Mouse (Mus musculus) CH12.LX (cell line): ENCODE results near the gene Lmx1a. TPM values are rescaled to one million over a fixed set of nuclear protein-coding genes. Genes with fewer than 3 reads are reported as not detected.

Experiments used
- DNase-seq: peaks from one replicate; pipeline ENCODE4 v3.0.0-alpha.2; 2013; ENCODE audit errors: extremely low read depth
- H3K27ac ChIP-seq: 2 replicates; pipeline ENCODE4 v1.5.1; 2012; ENCODE audit warnings: low read depth, mild to moderate bottlenecking, control low read depth, moderate library complexity; ENCODE audit not compliant: insufficient read depth
- H3K27me3 ChIP-seq: replicated peaks from 2 replicates; pipeline ENCODE3; 2012; ENCODE audit warnings: inconsistent platforms
- H3K36me3 ChIP-seq, 2 experiments: replicated peaks in 1 of 2; 2 replicates each; pipeline versions ENCODE3 to v1.6.1; 2012; ENCODE audit warnings: inconsistent platforms in 1 of 2, low read length in 1 of 2, mild to moderate bottlenecking in 1 of 2, mixed read lengths in 1 of 2, moderate library complexity in 1 of 2; ENCODE audit not compliant: control insufficient read depth in 1 of 2, insufficient read depth in 1 of 2
- H3K4me1 ChIP-seq, 2 experiments: 2 replicates each; pipeline ENCODE4 v1.6.1; 2012; ENCODE audit warnings: inconsistent platforms in 1 of 2, moderate library complexity in 1 of 2; ENCODE audit not compliant: insufficient read depth in 2 of 2, control insufficient read depth in 1 of 2
- H3K4me2 ChIP-seq: 2 replicates; pipeline ENCODE4 v1.6.1; 2012; ENCODE audit warnings: low read depth, mild to moderate bottlenecking, control low read depth; ENCODE audit not compliant: poor library complexity, insufficient read depth, severe bottlenecking
- H3K4me3 ChIP-seq, 3 experiments: fragments of 150-350 bp in 1 of 3; sonication (generic) in 1 of 3; replicated peaks in 1 of 3; 2 replicates each; pipeline versions ENCODE3 to v1.5.1; 2011 to 2012; ENCODE audit warnings: low read depth in 2 of 3, low read length in 2 of 3, mild to moderate bottlenecking in 2 of 3, moderate library complexity in 2 of 3, control low read depth in 1 of 3, improper control_type of control experiment in 1 of 3, inconsistent platforms in 1 of 3, mixed read lengths in 1 of 3; ENCODE audit not compliant: poor library complexity in 1 of 3
- H3K79me2 ChIP-seq: replicated peaks from 2 replicates; pipeline ENCODE4 v1.6.1; 2012; ENCODE audit warnings: mild to moderate bottlenecking, moderate library complexity; ENCODE audit not compliant: control insufficient read depth, poor library complexity, insufficient read depth, severe bottlenecking; ENCODE audit errors: extremely low read depth
- H3K9ac ChIP-seq: 2 replicates; pipeline ENCODE4 v1.6.1; 2012; ENCODE audit warnings: low read depth, mild to moderate bottlenecking, control low read depth, moderate library complexity; ENCODE audit not compliant: insufficient read depth
- H3K9me3 ChIP-seq: replicated peaks from 2 replicates; pipeline ENCODE3; 2012; ENCODE audit warnings: low read length, inconsistent platforms, mixed read lengths
- CHD1 ChIP-seq: IDR thresholded peaks from 2 replicates; pipeline ENCODE4 v1.6.1; 2012; ENCODE audit warnings: low read depth, low read length, improper control_type of control experiment, inconsistent platforms
- CTCF ChIP-seq, 2 experiments: IDR thresholded peaks in 1 of 2; conservative IDR thresholded peaks in 1 of 2; 2 replicates each; pipeline ENCODE4 v1.5.1; 2011 to 2012; ENCODE audit warnings: low read depth in 2 of 2, low read length in 2 of 2, improper control_type of control experiment in 1 of 2, inconsistent platforms in 1 of 2, mild to moderate bottlenecking in 1 of 2, moderate library complexity in 1 of 2
- E2F4 ChIP-seq: IDR thresholded peaks from 2 replicates; pipeline ENCODE4 v1.6.1; 2011; ENCODE audit warnings: low read depth, low read length, improper control_type of control experiment; ENCODE audit not compliant: insufficient replicate concordance
- ELF1 ChIP-seq: IDR thresholded peaks from 2 replicates; pipeline ENCODE4 v1.6.1; 2014; ENCODE audit warnings: low read depth, mild to moderate bottlenecking, inconsistent platforms, low read length, improper control_type of control experiment
- EP300 ChIP-seq: IDR thresholded peaks from 2 replicates; pipeline ENCODE4 v1.6.1; 2011; ENCODE audit warnings: low read length, improper control_type of control experiment
- GABPA ChIP-seq: IDR thresholded peaks from 2 replicates; pipeline ENCODE4 v1.6.1; 2012; ENCODE audit warnings: low read depth, low read length, improper control_type of control experiment, inconsistent platforms; ENCODE audit not compliant: insufficient replicate concordance
- JUN ChIP-seq: IDR thresholded peaks from 2 replicates; pipeline ENCODE4 v1.6.1; 2011; ENCODE audit warnings: low read depth, mild to moderate bottlenecking, low read length, improper control_type of control experiment, moderate library complexity; ENCODE audit not compliant: insufficient read depth
- JUND ChIP-seq: conservative IDR thresholded peaks from 2 replicates; pipeline ENCODE4 v1.6.1; 2011; ENCODE audit warnings: low read depth, low read length, improper control_type of control experiment
- KAT2A ChIP-seq: IDR thresholded peaks from 2 replicates; pipeline ENCODE4 v1.6.1; 2012; ENCODE audit warnings: low read length, improper control_type of control experiment, inconsistent platforms; ENCODE audit not compliant: insufficient replicate concordance
- MAFK ChIP-seq: IDR thresholded peaks from 2 replicates; pipeline ENCODE4 v1.6.1; 2011; ENCODE audit warnings: low read length, improper control_type of control experiment; ENCODE audit not compliant: insufficient replicate concordance
- MXI1 ChIP-seq: IDR thresholded peaks from 2 replicates; pipeline ENCODE4 v1.6.1; 2011; ENCODE audit warnings: mild to moderate bottlenecking, low read depth, low read length, improper control_type of control experiment
- MYC ChIP-seq: IDR thresholded peaks from 2 replicates; pipeline ENCODE4 v1.6.1; 2011; ENCODE audit warnings: low read depth, mild to moderate bottlenecking, improper control_type of control experiment, low read length
- NELFE ChIP-seq: IDR thresholded peaks from 2 replicates; pipeline ENCODE4 v1.6.1; 2011; ENCODE audit warnings: low read depth, low read length, improper control_type of control experiment
- NRF1 ChIP-seq: IDR thresholded peaks from 2 replicates; pipeline ENCODE4 v1.6.1; 2014; ENCODE audit warnings: low read depth, mild to moderate bottlenecking, inconsistent platforms, low read length, improper control_type of control experiment, moderate library complexity
- POLR2AphosphoS2 ChIP-seq: IDR thresholded peaks from 2 replicates; pipeline ENCODE4 v1.6.1; 2011; ENCODE audit warnings: low read depth, low read length, improper control_type of control experiment
- RAD21 ChIP-seq: IDR thresholded peaks from 2 replicates; pipeline ENCODE4 v1.6.1; 2011; ENCODE audit warnings: low read depth, mild to moderate bottlenecking, low read length, improper control_type of control experiment, moderate library complexity
- SIN3A ChIP-seq: IDR thresholded peaks from 2 replicates; pipeline ENCODE4 v1.6.1; 2012; ENCODE audit warnings: low read length, improper control_type of control experiment, inconsistent platforms
- TBP ChIP-seq: conservative IDR thresholded peaks from 2 replicates; pipeline ENCODE4 v1.6.1; 2011; ENCODE audit warnings: low read depth, low read length, improper control_type of control experiment
- UBTF ChIP-seq: IDR thresholded peaks from 2 replicates; pipeline ENCODE4 v1.6.1; 2012; ENCODE audit warnings: low read depth, mild to moderate bottlenecking, inconsistent platforms, low read length, improper control_type of control experiment, moderate library complexity
- USF1 ChIP-seq: IDR thresholded peaks from 2 replicates; pipeline ENCODE4 v1.6.1; 2014; ENCODE audit warnings: low read depth, mild to moderate bottlenecking, inconsistent platforms, low read length, improper control_type of control experiment
- USF2 ChIP-seq: conservative IDR thresholded peaks from 2 replicates; pipeline ENCODE4 v1.6.1; 2011; ENCODE audit warnings: low read depth, low read length, improper control_type of control experiment
- ZC3H11A ChIP-seq: IDR thresholded peaks from 2 replicates; pipeline ENCODE4 v1.6.1; 2012; ENCODE audit warnings: low read depth, mild to moderate bottlenecking, inconsistent platforms, low read length, improper control_type of control experiment
- ZKSCAN1 ChIP-seq: IDR thresholded peaks from 2 replicates; pipeline ENCODE4 v1.6.1; 2012; ENCODE audit warnings: low read depth, inconsistent platforms, low read length, improper control_type of control experiment, borderline replicate concordance
- dilution Hi-C: fragments of 300-500 bp; cut with MboI; formaldehyde crosslinking; loops from 2 replicates; pipeline ENCODE4 v1.14.3; 2020; ENCODE audit warnings: low sequenced_read_pairs; ENCODE audit not compliant: extremely low pct_unique_long_range_greater_than_20kb, extremely low pct_ligation_motif_present
- in situ Hi-C: fragments of 300-500 bp; cut with MboI; formaldehyde crosslinking; loops from 3 replicates; pipeline ENCODE4 v1.14.3; 2019; ENCODE audit warnings: low sequenced_read_pairs, low pct_ligation_motif_present, low pct_unique_long_range_greater_than_20kb, mixed read lengths
- polyA plus RNA-seq: library from polyadenylated mRNA; unstranded; fragments of >175 nt; gene quantifications from 2 replicates; pipeline ENCODE4 v1.2.1, GENCODE M21; 2012; ENCODE audit warnings: low read depth; ENCODE audit not compliant: insufficient read length
- total RNA-seq, 2 experiments: library from RNA; depleted of rRNA; stranded (reverse); fragments of 300-350 nt in 1 of 2; fragments of >200 nt in 1 of 2; gene quantifications; 2 replicates each; pipeline ENCODE4 v1.2.3; 2012 to 2014

Gene Lmx1a
- total and polyA plus RNA-seq, 3 experiments = not detected

GRCm38 (mm10) chr1:167691911-167692682 is 3.1 kb downstream of the Lmx1a start:
- Histone ChIP-seq H3K4me2 (no peak overlapping the region), H3K36me3 (no peaks in the 10 kb centered on the region), H3K27ac (no peak overlapping the region), H3K9me3 (peaks cover 74% of the 10 kb centered on the region), H3K4me1 (no peaks in the 10 kb centered on the region), H3K27me3 (no peaks in the 10 kb centered on the region), H3K4me3 (no peak overlapping the region), H3K79me2 (no peaks in the 10 kb centered on the region), H3K9ac (no peak overlapping the region)
- TF ChIP-seq NRF1 = no peak
- TF ChIP-seq USF2 = no peak
- no peak for TF ChIP-seq SIN3A
- no peak for TF ChIP-seq CTCF (conservative IDR thresholded peaks at IDR 0.05 in 1 of 2, IDR thresholded peaks at IDR 0.05 in 1 of 2; ENCODE audit: low read depth in 2 of 2, low read length in 2 of 2)
- no peak for TF ChIP-seq EP300
- TF ChIP-seq GABPA = no peak
- TF ChIP-seq ZKSCAN1 = no peak
- TF ChIP-seq ELF1 = no peak
- TF ChIP-seq USF1 = no peak
- no peak for TF ChIP-seq RAD21
- no peak for TF ChIP-seq MAFK
- TF ChIP-seq KAT2A = no peak
- TF ChIP-seq UBTF = no peak
- no peak for TF ChIP-seq MYC
- no peak for TF ChIP-seq JUND
- no peak for TF ChIP-seq ZC3H11A
- dilution Hi-C loops (no loop called here), in situ Hi-C loops (no loop called here)
- DNase-seq = no peak

- Histone ChIP-seq H3K36me3 (no peaks in the 10 kb centered on the region), H3K27ac (no peak overlapping the region), H3K9me3 (peaks cover 70% of the 10 kb centered on the region), H3K4me1 (no peaks in the 10 kb centered on the region), H3K9ac (no peak overlapping the region), H3K27me3 (no peaks in the 10 kb centered on the region), H3K4me3 (no peak overlapping the region), H3K4me2 (no peak overlapping the region), H3K79me2 (no peaks in the 10 kb centered on the region)
- no peak for DNase-seq
- dilution Hi-C loops = no loop called here
- in situ Hi-C loops = no loop called here
- no peak for TF ChIP-seq TBP
- TF ChIP-seq CHD1 = no peak
- no peak for TF ChIP-seq JUN
- no peak for TF ChIP-seq POLR2AphosphoS2
- no peak for TF ChIP-seq MYC
- no peak for TF ChIP-seq MXI1
- no peak for TF ChIP-seq CTCF (conservative IDR thresholded peaks at IDR 0.05 in 1 of 2, IDR thresholded peaks at IDR 0.05 in 1 of 2; ENCODE audit: low read depth in 2 of 2, low read length in 2 of 2)
- TF ChIP-seq NRF1 = no peak
- TF ChIP-seq ELF1 = no peak
- no peak for TF ChIP-seq NELFE
- TF ChIP-seq MAFK = no peak
- no peak for TF ChIP-seq GABPA
- TF ChIP-seq USF1 = no peak
- TF ChIP-seq E2F4 = no peak
- TF ChIP-seq SIN3A = no peak
- no peak for TF ChIP-seq RAD21
These were observed 3.6 kb downstream of the Lmx1a start for GRCm38 (mm10) chr1:167692683-167693045.
